Mouse (Mus musculus): Measurements from ENCODE around the gene Clic5.

DNA sequence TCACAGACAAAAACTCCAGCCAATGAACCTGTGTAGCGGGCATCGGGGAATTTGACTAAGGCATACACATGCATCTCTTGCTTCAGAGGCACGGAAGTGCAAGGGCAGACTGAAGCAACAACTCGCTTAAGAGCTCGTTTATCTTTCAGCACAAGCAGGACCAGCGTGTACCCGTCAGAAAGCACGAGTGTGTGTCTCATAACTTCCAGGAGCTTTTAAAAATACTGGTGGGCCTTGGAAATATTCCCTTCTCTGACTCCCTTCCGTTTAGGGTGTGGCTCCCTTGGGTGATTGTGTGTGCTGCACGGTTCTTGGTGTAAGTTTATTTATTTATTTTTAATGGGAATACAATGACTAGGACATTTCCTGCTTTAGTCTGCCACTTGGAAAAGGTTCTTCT lies 41.7 kb downstream of the Clic5 start:
- TF ChIP-seq CTCF (IDR thresholded peaks at IDR 0.05; ENCODE audit: low read depth): no peak
- TF ChIP-seq EP300 (IDR thresholded peaks at IDR 0.05; ENCODE audit: low read depth): peak; percentile 72
